Mouse (Mus musculus): ENCODE data around the gene Clpb.
A peak's percentile ranks its signal among the peaks of the same experiment; 100 is the strongest.

Gene Clpb

DNA sequence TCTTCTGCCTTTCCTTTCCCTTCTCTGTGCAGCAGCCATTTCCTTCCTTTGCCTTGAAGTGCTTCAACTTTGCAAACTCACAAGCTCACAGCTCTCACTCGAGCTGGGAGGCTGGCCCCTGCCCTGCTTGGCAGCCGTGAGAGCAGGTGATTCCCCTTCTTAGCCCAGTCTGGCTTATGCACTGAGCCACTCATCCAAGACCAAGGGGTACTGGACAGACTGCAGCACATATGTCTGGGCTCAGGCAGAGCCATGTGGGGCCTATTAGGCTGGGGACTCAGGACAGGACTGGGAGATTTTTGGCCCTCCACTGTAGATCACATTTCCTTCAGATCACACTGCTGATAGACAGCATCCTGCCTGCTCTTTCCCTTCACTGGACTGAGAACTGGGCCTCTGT lies 10.1 kb downstream of the Clpb start:
- DNase-seq (ENCODE audit: inconsistent age in 2 of 2, low spot score in 1 of 2) = no peak

DNA sequence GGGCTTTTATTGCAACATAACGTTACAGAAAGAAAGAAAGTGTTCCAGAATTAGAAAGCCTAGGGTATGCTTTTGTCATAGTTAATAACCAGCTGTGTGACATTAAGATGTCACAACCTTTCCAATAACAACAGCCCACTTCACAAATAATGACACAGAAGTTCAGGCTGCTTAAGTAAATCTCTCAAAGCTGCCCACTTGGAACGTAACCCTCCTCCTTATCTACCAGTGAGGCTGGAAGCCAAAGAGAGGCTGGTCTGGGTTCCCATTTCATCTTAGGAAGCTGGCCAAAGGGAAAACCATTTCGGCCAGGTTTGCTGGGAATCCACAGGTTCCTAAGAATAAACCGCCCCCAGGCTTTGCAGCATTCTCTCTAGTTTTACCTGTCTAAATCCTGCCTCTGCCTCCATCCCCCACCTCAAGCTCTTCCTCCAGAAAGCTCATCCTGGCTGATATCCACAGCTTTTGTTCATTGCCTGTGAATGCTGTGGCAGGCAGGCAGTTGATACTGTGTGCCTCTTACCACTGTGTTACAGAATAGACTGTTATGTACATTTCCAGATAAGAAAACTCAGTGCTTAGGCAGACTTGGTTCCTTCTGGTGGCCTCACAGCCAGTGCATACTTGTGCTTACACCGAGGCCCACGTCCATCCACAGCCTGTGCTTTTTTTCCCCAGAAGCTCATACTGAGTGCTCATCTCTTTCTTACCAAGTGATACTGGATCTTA lies 12.8 kb downstream of the Clpb start:
- no peak for DNase-seq (ENCODE audit: inconsistent age in 2 of 2, low spot score in 1 of 2)

DNA sequence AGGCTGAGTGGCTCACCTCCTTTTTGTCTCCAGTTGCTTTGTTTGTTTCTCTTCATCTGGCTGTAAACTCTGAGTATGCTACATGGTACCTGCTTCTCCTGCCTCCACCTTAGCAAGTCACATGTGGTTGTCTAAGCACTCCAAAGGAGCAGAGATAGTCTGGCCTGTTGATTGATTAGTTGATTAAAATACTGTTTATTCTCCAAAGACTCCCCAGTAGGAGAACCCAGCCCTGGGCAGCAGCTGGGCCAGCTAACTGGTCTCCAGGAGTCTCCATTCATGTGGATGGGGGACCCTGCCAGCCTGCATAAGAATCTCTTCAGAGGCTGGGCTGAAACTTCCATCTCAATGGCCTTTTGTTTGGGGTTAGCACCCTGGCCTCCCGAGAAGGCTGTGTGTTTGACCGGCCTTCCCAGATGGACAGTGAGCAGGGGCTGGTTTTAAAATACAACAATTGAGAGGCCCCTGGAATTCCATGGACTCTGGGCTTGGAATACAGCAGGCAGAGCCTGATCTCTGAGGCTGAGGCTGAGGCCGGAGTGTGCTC lies 13.4 kb downstream of the Clpb start:
- no peak for DNase-seq (ENCODE audit: inconsistent age in 2 of 2, low spot score in 1 of 2)

DNA sequence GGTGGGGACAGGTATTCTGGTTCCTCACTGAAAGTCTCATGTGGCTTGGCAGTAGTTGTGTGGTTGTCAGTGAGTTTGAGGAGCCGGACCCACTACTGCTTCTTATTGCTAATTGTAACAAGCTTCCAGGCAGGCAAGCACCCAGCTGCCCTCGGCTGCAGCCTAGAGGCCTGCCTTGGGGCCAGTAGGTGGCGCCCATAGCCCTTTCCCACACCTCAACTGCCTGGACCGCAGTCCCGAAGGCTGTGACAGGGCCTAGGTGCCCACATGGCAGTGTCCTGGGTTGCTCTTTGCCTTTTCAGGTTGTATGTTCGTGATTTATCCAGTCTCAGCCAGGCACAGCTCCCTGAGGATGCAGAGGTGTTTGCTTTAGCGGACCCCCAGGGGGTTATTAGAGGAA lies 16.2 kb downstream of the Clpb start:
- DNase-seq (ENCODE audit: inconsistent age in 2 of 2, low spot score in 1 of 2) = peak; percentile 84 to 92

DNA sequence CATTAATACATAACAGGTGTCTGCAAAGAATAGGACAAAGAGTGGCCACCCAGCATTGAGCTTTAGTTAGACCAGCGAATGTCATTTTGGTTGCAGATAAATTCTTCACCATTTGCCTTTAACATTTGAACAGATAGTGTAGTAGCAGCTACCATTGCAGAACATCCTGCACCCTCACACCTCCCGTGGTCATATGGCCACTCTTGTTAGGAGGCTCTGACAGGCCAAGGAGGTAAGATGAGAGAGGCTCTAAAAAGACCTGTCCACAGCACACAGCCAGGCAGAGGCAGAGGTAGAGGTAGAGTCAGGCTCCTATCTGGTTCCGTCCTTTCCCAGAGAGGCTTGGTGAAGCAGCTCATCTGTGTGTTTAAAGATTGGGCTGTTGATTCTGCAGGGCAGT lies 17.5 kb downstream of the Clpb start:
- DNase-seq (ENCODE audit: inconsistent age in 2 of 2, low spot score in 1 of 2) = no peak

DNA sequence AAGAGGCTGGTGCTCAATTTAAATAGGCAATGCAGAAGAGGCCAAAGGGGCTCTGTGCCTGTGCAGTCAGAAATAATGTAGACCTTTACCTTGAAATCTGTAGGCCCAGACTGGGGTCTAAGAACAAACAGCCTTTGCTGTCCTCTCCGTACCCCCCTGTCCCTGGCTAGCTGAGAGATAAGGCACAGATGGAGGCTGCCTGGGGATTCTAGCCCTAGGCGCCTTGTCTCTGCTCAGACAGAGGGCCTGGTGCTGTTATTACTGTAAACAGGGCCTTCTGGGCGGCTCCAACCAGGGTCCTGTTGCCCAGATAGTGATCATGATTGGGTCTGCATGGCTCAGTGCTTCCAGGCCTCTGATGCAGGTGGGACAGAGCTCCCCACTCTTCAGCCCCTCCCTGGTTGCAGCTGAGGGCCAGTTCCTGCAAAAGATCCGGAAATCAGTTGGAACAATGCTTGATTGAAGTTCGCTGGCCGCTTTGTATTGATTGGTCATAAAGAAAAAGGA lies 18.2 kb downstream of the Clpb start:
- DNase-seq (ENCODE audit: inconsistent age in 2 of 2, low spot score in 1 of 2) = peak; percentile 48 to 61

DNA sequence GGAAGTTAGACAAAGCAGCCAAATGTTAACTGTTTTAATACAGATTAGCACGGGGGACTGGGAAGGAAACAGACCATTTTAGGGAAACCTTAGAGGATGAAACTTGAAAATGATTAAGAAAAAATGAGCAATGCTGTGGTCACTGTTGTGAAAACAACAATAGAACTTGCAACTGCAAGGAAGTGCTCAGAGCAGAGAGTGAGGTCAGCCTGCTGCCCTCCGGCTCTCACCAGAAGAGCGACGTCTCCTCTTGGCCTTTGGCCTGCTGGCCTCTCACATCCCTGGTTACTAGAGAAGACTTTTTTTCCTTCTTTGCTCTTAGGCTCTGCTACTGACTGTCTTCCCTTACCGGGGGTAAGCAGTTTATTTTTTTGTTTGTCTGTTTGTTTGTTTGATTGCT lies 19.5 kb downstream of the Clpb start:
- no peak for DNase-seq (ENCODE audit: inconsistent age in 2 of 2, low spot score in 1 of 2)

DNA sequence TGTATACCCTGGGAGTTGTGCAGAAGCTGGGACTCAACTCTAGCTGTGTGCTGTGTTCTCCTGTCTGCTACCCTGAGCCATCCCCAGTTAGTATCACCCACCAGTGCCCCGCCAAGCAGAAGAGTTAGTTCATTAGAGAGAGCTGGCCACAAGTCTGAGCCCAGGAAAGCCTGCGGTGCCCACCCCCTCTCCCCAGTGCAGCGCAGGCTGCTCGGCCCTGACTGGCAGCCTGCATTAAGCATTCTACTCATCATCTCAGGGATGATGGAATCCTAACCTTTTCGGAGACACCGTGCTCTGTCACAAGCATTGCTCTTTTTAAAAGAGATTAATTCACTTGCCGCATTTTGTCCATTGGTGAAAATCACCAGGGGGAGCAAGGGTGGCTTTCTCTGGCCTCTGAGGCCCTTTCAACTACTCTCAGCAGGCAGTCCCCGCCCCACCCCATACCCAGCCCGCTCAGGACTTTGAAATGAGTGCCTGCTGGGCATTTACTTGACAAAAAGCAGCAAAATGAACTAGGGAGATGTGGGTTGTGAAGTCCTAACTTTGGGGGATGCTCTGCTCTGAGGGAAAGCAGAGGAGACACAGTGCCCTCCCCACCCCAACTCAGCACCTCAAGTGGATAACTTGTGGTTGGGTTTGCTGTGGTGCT lies 20.7 kb downstream of the Clpb start:
- no peak for DNase-seq (ENCODE audit: inconsistent age in 2 of 2, low spot score in 1 of 2)

DNA sequence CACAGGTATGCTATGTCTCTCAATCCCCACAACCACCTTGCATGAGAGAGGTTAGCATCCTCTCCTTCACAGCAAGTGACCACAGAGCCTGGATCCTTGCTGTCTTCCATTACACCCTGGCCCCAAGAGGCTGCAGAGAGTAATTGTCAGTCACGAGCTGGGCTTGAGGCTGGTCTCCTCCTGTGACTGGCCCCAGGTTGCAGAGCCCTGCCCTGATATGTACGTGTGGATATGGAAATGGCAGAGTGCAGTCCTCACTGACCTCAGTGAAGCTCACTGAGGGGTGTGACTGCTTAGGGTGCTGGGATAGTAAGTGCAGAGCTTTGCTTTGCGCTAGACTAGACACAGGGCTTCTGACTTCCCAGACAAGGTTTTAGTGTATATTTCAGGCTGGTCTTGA lies 21.2 kb downstream of the Clpb start:
- DNase-seq (ENCODE audit: inconsistent age in 2 of 2, low spot score in 1 of 2) = no peak

DNA sequence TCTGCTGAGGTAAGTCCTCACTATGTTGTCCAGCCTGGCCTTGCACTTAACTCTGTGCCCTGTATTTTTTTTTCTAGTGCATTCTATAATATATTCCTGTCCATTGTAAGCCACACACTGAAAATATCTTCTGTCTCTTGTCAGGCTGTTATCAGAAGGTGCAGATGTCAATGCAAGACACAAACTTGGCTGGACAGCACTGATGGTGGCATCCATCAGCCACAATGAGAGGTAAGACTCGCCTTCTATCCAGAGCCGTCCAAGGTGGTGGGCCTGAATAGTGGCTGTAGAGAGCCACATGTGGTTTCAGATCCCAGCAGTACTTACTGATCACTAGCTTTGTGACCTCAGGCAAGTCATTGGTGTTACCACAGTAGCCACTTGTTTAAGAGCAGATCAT lies 23.7 kb downstream of the Clpb start:
- DNase-seq (ENCODE audit: inconsistent age in 2 of 2, low spot score in 1 of 2) = no peak

DNA sequence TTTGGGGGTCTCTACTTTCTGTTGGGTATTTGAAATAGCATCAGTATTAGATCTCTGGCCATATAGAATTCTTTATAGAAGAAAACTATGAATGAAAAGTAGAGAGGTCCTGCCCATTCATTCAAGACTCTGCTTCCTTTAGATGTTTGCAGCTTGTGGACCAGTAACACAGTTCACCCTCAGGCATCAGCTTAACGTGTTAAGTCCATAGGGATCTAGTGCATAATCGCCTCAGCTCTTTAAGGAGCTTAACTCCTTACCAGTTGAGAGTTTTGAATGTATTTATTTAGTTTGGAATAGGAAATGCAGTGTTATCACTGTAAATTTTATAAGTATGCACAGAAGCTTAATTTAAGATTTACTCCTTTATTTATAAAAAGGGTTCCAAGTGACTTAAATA lies 27.0 kb downstream of the Clpb start:
- DNase-seq (ENCODE audit: inconsistent age in 2 of 2, low spot score in 1 of 2) = no peak

DNA sequence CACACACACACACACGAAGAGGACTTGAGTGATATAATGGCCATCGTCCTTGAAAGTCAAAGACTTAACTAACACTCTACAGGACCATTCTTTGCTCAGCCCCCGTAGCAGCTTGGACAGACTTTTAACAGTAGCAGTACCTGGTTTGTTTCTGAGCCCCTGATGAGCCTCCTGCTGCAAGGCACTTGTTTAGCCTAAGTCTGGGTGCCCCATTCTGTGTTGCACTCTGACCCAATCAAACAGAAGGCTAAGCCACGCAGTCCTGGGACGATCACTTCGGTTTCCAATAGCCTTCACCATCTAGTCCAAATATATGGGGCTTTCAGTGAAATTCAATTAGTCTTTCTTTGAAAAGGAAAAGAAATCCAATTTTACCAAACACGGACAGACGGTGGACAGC lies 28.4 kb downstream of the Clpb start:
- no peak for DNase-seq (ENCODE audit: inconsistent age in 2 of 2, low spot score in 1 of 2)

DNA sequence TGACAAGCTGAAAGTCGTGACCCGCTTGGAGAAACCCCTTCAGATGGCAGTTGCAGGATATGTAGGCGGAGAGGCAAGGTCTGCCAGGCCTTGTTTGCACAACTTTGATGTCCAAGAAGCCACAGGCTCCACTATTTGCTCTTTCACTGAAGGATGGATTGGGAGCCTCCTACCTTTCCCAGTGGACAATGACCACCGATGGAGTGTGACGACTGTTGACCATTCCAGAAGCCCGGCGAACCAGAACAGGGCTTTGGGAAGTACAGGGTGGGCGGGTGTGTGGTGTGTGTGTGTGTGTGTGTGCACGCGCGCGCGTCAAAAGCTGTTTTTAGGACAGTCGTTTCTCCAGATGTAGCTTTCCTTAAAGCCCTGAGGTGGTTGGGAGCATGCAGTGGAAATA lies 29.0 kb downstream of the Clpb start:
- no peak for DNase-seq (ENCODE audit: inconsistent age in 2 of 2, low spot score in 1 of 2)

DNA sequence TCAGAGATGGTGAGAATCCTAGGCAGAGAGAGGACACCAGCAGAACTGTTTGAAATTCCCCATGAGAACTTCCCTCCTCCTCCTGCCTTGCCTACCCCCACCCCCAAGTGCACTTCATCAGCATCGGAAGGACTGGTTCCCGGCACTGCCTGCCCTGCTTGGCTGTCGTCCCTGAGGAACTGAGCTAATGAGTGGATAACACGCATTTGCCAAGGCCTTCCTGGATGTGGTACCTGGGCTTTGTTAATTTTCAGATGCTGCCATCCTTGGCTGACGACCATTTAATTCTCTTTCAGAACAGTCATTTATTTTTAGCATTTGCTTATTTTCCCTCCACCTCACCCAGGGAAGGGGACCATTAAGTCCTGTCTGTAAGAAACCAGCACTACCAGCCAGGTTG lies 32.0 kb downstream of the Clpb start:
- no peak for DNase-seq (ENCODE audit: inconsistent age in 2 of 2, low spot score in 1 of 2)

DNA sequence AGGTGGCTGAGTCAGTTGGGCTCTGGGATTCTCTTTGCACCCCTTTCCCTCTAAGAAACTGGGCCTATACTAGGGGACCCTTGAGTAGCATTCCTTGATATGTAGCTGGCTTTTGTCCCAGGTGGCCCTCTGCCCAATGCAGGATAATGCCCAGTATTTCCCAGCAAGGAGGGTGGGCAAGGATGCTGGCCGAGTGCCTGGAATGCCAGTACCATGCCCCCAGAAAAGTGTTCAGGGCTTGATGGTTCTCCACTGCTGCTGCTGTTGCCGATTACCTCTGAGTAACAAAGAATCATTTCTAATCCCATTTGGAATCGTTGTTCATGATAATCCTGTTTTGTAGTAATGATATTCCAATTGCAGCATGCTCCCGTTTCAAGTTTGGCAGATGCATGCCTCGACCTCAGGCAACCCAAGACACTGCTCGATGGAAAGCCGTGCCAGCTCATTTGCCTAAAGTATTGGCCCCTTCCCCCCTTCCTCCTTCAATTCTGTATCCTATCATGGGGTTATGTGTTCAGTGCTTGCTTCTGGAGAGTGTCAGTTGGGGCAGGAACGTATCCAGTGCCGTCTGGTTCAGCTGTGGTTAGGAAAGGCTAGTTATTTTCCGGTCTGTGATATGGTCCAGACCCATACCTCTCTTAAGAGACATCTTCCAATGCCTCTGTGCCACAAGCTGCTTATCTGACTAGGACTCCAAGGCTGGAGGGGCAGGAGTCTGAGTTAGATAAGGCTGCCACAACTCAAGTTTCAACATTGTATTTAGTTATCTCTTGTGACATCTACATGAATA lies 33.7 kb downstream of the Clpb start:
- no peak for DNase-seq (ENCODE audit: inconsistent age in 2 of 2, low spot score in 1 of 2)

DNA sequence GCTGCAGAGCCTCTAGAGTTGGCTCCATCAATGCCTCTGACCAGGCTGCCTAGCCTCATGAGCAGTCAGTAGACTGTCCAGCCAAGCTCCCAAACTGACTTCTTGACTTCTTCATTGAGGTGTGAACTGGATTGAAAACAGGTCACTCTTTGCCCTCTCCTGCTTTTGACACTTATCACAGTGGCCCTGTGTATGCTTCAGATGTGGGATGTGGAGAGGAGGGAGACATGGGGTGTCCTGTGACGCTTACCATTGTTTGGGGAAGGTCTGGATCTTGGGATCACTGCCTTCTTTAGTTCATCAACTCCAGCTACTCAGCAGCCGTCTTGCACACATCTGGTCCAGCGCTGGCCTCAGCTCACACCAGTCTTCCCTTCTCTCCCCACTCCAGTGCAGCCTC lies 36.9 kb downstream of the Clpb start:
- no peak for DNase-seq (ENCODE audit: inconsistent age in 2 of 2, low spot score in 1 of 2)

DNA sequence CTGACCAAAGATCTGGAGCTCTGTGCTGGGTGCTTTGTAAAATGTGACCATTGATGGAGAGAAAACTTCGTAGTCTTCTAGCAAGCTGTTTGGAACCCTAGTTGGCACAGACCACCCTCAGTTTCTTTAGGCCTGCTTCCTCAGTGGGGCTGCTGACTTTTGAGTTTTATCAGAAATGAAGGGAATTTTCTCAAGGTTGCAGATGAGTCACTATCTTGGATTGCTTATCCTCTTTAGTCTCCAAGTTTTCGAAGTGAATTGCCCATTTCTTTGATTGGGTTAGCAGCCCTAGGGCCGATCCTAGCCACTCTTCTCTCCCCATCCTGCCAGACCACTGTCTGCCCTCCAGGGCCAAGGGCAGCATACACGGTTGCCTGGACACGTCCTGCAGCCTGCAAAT lies 39.3 kb downstream of the Clpb start:
- DNase-seq (ENCODE audit: inconsistent age in 2 of 2, low spot score in 1 of 2) = peak in 1 of 2 experiments; percentile 74

DNA sequence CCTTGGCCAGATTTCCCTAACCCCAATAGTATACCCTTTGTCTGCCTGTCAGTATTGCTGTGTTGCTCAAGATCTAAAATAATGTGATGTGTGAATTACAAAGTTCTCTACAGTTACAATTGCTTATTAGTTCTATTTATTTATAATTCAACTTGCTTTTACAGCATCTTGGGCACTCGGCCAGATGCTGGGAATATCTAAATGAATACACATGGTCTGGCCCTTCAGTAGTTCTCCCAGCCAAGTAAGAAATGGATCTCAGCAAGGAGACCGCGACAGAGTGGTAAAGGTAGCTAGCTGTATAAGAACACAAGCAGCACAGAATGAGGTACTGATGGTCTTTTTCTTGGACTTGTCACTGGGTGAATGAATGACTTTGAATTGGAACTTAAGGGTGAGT lies 46.2 kb downstream of the Clpb start:
- no peak for DNase-seq (ENCODE audit: inconsistent age in 2 of 2, low spot score in 1 of 2)

DNA sequence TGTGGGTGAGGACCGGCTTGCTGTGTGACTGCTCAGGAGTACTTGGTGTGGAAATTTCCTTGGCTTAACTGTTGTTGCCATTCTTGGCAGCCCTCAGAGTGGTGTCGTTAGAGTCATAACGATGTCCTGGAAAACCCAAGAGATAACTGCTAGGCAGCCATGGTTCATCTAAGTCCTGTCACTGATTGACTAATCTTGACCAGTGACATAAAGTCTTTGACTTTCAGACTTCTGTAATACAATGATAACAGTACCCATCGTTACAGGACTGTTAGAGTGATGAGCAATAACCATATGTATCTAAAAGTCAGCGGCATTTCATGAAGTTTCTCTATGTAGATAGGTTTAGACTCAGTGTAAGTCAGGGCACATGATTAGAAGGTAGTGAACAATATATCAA lies 46.8 kb downstream of the Clpb start:
- no peak for DNase-seq (ENCODE audit: inconsistent age in 2 of 2, low spot score in 1 of 2)

DNA sequence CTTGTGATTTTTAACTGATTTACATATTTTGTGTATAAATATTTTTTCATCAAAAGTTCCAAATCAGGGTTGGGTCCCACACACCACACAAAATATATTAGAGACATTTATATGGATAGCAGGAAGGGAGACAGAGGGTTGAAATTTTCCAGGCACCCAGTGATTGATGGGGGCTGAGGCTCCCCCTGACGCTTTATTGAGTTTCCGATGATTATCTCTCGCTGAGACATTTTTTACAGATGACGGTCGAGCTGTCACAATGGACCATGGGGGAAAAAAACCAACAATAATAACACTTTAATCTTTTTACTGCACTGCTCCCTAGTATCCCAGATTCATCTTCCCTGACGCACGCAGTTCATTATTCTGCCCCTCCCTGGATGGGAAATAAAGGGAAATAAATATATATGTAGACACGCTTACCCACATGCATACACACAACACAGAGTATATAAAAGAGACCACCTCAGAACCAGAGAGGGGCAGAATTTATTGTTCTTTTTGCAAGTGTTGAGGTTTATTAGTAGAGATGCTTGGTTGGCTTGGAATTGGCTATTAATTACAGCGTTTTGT lies 50.5 kb downstream of the Clpb start:
- DNase-seq (ENCODE audit: inconsistent age in 2 of 2, low spot score in 1 of 2) = no peak

DNA sequence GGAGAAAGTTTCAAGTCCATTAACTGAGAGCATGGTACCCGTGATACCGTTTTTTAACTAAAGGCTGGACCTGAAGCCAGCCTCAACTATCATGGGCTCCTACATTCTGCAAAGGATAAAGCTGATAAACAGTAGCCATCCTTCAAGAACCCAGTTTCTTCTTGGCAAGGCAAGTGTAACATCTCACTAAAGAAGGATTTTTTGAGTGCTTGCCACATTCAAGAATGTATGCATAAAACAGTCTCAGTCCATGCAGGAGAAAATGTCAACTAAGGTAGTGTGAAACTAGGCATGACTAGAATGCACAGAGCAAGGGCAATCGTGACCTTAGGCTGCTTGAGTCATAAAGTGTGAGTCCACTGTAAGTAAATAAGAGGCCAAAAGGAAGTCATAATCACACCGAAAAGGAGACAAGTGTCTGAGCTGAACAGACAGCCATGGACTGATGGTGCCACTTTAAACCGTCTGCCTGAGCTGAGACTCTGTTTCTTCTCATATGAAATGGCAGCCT lies 51.7 kb downstream of the Clpb start:
- DNase-seq (ENCODE audit: inconsistent age in 2 of 2, low spot score in 1 of 2) = peak in 1 of 2 experiments; percentile 55
